Mouse (Mus musculus): Measurements from ENCODE around the gene Axin2.
A peak's percentile ranks its signal among the peaks of the same experiment; 100 is the strongest.

The Axin2 gene

DNA sequence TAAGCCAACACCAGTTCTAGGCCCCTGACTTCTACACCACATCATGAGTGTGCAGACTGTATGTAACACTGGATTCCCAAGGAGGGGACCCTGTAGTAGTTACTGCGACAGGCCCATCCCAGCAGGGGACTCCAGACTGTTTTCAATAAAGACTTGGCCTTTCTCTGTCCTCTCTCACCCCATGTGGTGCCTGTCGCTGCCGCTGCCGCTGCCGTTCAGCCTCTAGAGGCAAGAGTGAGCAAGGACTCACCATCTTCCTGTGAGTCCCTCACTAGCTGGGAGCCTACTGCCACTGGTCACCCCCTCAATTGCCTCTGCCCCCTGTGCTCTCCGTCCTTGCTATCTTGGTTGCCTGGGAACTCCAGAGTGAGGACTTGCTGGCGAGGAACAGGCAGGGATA lies 8.6 kb downstream of the Axin2 start:
- no peak for DNase-seq (ENCODE audit: low spot score in 2 of 2)

DNA sequence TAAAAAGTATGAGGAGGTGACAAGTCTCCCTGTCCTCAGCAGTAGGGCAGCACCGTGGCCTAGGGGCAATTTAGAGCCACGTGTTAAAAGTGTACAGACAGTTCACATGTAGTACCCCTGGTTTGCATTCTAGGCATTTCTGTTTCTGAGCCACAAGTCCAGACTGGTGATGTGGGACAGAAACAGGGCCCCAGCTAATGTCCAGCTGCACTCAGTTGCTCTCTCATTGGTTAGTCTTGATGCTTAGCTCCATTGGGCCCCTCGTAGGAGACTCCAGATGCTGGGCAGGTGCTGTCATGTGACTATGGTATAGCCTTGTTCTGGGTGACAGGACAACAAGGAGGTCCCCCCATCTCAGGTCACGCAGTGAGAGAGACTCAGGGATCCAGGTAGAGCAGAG lies 9.0 kb downstream of the Axin2 start:
- no peak for DNase-seq (ENCODE audit: low spot score in 2 of 2)

DNA sequence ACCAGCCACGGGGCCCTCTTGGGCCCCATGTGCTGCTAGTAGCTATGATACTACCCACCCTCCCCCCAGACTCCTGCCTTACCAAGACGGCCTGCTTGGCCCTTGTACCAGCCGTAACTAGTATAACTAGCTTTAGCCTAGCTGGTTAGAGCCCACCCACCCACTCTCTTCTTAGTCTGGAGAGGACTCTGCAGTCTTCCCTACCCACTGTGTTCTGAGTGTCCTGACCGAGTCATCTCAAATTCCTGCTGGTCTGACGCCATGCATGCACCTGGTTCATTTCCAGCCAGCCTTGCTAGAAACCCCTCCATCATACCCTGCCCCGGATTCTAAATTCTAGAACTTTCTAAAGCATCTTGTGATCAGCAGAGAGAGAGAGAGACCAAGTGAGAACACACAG lies 9.6 kb downstream of the Axin2 start:
- no peak for DNase-seq (ENCODE audit: low spot score in 2 of 2)

GRCm38 (mm10) chr11:108930612-108931011 lies 10.5 kb downstream of the Axin2 start:
- no peak for DNase-seq (ENCODE audit: low spot score in 2 of 2)

GRCm38 (mm10) chr11:108933835-108934234 lies 13.7 kb downstream of the Axin2 start:
- DNase-seq (ENCODE audit: low spot score in 2 of 2), result peak; percentile 41 to 70

- no peak for DNase-seq (ENCODE audit: low spot score in 2 of 2)
Measured at GRCm38 (mm10) chr11:108935128-108935868, 15.1 kb downstream of the Axin2 start.

GRCm38 (mm10) chr11:108936016-108936792 lies 16.1 kb downstream of the Axin2 start:
- no peak for DNase-seq (ENCODE audit: low spot score in 2 of 2)

- DNase-seq (ENCODE audit: low spot score in 2 of 2), result no peak
Measured at GRCm38 (mm10) chr11:108940655-108941412, 20.7 kb downstream of the Axin2 start.

DNA sequence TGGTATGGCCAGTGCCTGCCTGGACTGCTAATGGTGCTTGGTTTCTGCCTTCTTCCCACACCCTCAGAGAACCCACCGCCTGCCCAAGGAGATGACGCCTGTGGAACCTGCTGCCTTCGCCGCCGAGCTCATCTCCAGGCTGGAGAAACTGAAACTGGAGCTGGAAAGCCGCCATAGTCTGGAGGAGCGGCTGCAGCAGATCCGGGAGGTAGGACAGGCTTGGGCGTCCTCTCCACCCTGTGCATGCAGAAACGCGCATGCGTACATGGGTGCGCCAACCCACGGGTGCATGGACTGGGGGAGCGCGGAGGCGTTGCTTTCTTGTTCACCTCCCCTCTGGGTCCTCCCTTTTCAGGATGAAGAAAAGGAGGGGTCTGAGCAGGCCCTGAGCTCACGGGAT lies 21.7 kb downstream of the Axin2 start:
- DNase-seq (ENCODE audit: low spot score in 2 of 2), result no peak

- DNase-seq (ENCODE audit: low spot score in 2 of 2), result no peak
Measured at GRCm38 (mm10) chr11:108943741-108944140, 23.6 kb downstream of the Axin2 start.

DNA sequence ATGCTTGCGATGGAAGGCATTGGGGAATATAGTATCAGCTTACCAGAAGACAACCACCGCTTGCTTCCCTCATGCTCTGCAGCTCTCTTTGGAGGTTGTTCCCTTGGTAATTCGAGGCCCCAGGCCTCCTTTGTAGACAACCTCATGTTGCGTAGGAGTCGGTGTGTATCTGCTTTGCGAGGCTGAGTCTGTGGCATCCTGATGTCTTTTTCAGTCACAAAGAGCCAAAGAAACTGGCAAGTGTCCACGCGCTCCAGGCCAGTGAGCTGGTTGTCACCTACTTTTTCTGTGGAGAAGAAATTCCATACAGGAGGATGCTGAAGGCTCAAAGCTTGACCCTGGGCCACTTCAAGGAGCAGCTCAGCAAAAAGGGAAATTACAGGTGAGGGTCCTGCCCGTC lies 25.5 kb downstream of the Axin2 start:
- DNase-seq (ENCODE audit: low spot score in 2 of 2), result no peak

DNA sequence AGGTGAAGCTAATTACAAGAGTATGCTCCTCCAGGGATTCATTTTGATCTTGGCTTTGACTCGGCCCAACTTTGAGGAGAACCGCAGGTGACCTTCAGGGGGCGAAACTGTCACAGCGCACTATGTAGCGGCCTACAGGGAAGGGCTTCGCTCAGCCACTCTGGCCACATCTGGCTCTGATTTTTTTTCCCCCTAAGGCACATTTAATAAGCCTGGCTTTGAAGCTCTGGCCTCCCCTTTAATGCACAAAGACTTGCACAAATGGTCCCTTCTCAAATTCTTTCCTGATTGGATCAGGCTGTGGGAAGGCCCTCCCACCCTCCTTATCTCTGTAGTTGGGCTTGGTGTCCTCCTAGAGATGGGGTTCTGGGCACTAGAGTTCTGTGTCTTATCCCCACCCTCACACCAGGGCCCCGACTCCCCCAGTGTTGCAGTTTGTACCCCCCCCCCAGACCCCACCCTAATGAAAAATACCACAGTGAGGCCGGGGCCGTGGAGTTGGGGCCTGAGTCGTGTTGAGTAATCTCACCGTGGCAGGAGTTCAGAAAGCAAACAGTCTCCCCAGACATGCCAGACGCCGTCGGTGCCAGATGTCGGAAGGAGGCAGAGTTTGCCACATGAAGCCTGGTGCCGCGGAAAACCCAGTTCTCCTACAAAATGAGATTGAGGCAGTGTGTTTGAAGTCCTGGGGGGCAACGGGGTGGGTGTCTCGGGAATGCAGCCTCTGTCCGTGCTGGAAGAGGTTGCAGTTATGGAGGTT lies 27.5 kb downstream of the Axin2 start:
- DNase-seq (ENCODE audit: low spot score in 2 of 2), result no peak

DNA sequence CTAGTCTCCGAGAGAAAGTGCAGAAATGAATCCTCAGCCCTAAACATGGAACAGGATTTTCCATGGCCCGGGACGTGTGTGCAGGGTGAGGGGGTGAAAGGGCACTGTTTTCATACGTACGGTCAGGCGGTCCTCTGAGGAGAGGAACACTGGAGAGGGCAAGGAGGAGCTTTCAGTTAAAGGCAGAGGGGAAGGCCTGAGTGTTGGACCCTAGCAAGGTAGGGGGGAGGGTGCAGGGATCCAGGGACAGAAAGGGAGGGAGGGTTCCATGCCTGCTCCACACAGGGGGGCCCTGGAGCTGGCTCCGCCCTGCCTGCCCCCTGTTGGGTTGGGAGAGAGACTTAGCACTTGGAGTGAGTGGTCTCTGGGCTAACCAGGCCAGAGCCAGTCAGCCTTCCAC lies 28.4 kb downstream of the Axin2 start:
- no peak for DNase-seq (ENCODE audit: low spot score in 2 of 2)

- DNase-seq (ENCODE audit: low spot score in 2 of 2), result no peak
Measured at GRCm38 (mm10) chr11:108948931-108949330, 28.8 kb downstream of the Axin2 start.

GRCm38 (mm10) chr11:108952343-108952742 lies 32.2 kb downstream of the Axin2 start:
- no peak for DNase-seq (ENCODE audit: low spot score in 2 of 2)

GRCm38 (mm10) chr11:108955943-108956342 lies 35.8 kb downstream of the Axin2 start:
- no peak for DNase-seq (ENCODE audit: low spot score in 2 of 2)

DNA sequence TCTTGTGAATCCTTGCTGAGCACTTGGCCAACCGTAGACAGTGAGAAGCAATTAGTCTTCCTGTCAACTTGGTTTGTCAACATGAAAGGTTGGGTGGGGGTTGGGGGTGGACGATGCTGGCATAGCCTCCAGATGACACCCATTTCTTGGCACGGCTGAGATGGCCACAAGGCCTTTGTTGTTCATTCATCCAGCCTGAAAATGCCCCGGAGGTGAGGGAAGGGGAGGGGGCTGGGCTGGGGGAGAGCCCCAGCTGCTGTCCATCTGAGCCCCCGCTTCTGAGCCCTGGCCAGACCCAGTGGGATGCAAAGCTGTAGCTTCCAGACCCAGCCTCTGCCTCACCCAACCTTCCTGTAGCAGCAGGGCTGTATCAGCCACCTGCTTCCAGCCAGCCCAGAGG lies 38.2 kb downstream of the Axin2 start:
- DNase-seq (ENCODE audit: low spot score in 2 of 2), result no peak

DNA sequence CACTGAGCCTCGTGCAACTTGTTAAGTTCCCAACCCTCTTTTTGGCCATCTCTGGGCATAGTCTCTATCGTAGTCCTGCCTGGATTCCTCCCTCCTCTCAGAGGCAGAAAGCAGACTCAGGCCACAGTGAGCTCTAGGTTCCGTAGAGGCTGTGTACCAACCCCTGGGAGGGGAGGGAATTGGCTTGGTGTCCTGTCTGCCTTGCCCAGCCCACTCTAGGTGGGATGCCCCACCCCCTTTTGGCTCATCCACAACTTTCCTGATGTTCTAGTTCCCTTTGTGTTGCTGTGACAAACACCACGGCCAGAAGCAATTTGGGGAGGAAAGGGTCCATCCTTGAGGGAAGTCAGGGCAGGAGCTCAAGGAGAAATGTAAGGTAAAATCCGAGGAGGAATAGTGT lies 39.0 kb downstream of the Axin2 start:
- DNase-seq (ENCODE audit: low spot score in 2 of 2), result no peak

GRCm38 (mm10) chr11:108961651-108962065 lies 41.5 kb downstream of the Axin2 start:
- no peak for DNase-seq (ENCODE audit: low spot score in 2 of 2)

DNA sequence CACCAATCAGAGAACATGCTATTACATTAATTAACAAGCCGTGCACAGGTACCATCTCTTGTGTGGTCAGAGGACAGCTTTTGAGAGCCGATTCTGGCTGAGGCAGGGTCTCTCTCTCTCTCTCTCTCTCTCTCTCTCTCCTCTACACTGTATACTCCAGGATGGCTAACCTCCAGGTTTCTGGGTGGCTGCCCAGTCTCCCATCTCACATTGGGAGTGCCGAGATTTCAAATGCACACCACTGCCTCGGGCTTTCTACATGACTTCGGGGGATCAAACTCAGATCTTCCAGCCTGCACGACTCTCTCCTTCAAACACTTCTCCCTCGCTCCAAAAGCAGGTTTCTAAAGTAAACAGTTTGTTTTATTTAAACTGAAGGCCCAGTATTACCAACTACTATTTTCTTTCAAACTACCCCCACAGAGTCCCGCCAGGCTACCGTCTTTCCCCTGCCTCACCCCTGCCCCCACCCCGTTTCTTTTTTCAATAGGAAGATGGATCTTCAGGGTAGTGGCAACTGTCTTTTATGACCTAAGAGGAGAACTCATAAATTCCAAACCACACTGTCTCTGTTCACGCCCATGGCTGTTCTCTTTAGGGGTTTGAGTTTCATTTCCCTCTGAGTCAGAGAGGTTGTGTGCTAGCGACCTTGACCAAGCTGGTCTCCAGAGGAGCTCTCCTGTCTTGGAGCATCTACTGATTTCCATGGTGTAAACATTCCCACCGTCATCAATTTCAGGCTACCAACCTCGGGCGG lies 43.5 kb downstream of the Axin2 start:
- DNase-seq (ENCODE audit: low spot score in 2 of 2), result no peak

DNA sequence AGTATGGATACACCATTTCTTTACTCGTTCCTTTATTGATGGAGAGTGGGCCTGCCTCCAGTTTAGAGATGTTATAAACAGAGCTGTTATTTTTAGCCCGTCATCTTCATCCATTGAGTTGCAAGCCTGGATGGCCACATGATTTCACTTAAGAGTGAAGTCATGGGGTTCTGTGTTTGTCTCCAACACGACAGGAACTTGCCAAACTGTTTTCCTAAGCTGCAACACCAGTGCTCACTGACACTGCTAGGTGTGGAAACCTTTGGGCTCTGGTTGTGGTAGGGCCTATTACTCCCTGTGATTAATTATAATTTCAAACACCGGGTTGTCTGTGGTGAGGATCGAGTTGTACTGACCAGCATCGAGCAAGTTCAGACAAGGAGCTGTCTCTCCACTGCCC lies 45.6 kb downstream of the Axin2 start:
- DNase-seq (ENCODE audit: low spot score in 2 of 2), result peak; percentile 11 to 14
